Mouse (Mus musculus) CH12.LX (cell line): ENCODE data around the gene Asic2. TPM values are rescaled to one million over a fixed set of nuclear protein-coding genes. Genes with fewer than 3 reads are reported as not detected.

Experiments used
- DNase-seq: peaks from one replicate; pipeline ENCODE4 v3.0.0-alpha.2; 2013; ENCODE audit errors: extremely low read depth
- H3K27ac ChIP-seq: 2 replicates; pipeline ENCODE4 v1.5.1; 2012; ENCODE audit warnings: low read depth, mild to moderate bottlenecking, control low read depth, moderate library complexity; ENCODE audit not compliant: insufficient read depth
- H3K27me3 ChIP-seq: replicated peaks from 2 replicates; pipeline ENCODE3; 2012; ENCODE audit warnings: inconsistent platforms
- H3K36me3 ChIP-seq, 2 experiments: replicated peaks in 1 of 2; 2 replicates each; pipeline versions ENCODE3 to v1.6.1; 2012; ENCODE audit warnings: inconsistent platforms in 1 of 2, low read length in 1 of 2, mild to moderate bottlenecking in 1 of 2, mixed read lengths in 1 of 2, moderate library complexity in 1 of 2; ENCODE audit not compliant: control insufficient read depth in 1 of 2, insufficient read depth in 1 of 2
- H3K4me1 ChIP-seq, 2 experiments: 2 replicates each; pipeline ENCODE4 v1.6.1; 2012; ENCODE audit warnings: inconsistent platforms in 1 of 2, moderate library complexity in 1 of 2; ENCODE audit not compliant: insufficient read depth in 2 of 2, control insufficient read depth in 1 of 2
- H3K4me2 ChIP-seq: 2 replicates; pipeline ENCODE4 v1.6.1; 2012; ENCODE audit warnings: low read depth, mild to moderate bottlenecking, control low read depth; ENCODE audit not compliant: poor library complexity, insufficient read depth, severe bottlenecking
- H3K4me3 ChIP-seq, 3 experiments: fragments of 150-350 bp in 1 of 3; sonication (generic) in 1 of 3; replicated peaks in 1 of 3; 2 replicates each; pipeline versions ENCODE3 to v1.5.1; 2011 to 2012; ENCODE audit warnings: low read depth in 2 of 3, low read length in 2 of 3, mild to moderate bottlenecking in 2 of 3, moderate library complexity in 2 of 3, control low read depth in 1 of 3, improper control_type of control experiment in 1 of 3, inconsistent platforms in 1 of 3, mixed read lengths in 1 of 3; ENCODE audit not compliant: poor library complexity in 1 of 3
- H3K79me2 ChIP-seq: replicated peaks from 2 replicates; pipeline ENCODE4 v1.6.1; 2012; ENCODE audit warnings: mild to moderate bottlenecking, moderate library complexity; ENCODE audit not compliant: control insufficient read depth, poor library complexity, insufficient read depth, severe bottlenecking; ENCODE audit errors: extremely low read depth
- H3K9ac ChIP-seq: 2 replicates; pipeline ENCODE4 v1.6.1; 2012; ENCODE audit warnings: low read depth, mild to moderate bottlenecking, control low read depth, moderate library complexity; ENCODE audit not compliant: insufficient read depth
- H3K9me3 ChIP-seq: replicated peaks from 2 replicates; pipeline ENCODE3; 2012; ENCODE audit warnings: low read length, inconsistent platforms, mixed read lengths
- BHLHE40 ChIP-seq: IDR thresholded peaks from 2 replicates; pipeline ENCODE4 v1.6.1; 2011; ENCODE audit warnings: mild to moderate bottlenecking, low read depth, low read length, improper control_type of control experiment
- CHD2 ChIP-seq: IDR thresholded peaks from 2 replicates; pipeline ENCODE4 v1.6.1; 2011; ENCODE audit warnings: low read length, improper control_type of control experiment
- E2F4 ChIP-seq: IDR thresholded peaks from 2 replicates; pipeline ENCODE4 v1.6.1; 2011; ENCODE audit warnings: low read depth, low read length, improper control_type of control experiment; ENCODE audit not compliant: insufficient replicate concordance
- ELF1 ChIP-seq: IDR thresholded peaks from 2 replicates; pipeline ENCODE4 v1.6.1; 2014; ENCODE audit warnings: low read depth, mild to moderate bottlenecking, inconsistent platforms, low read length, improper control_type of control experiment
- EP300 ChIP-seq: IDR thresholded peaks from 2 replicates; pipeline ENCODE4 v1.6.1; 2011; ENCODE audit warnings: low read length, improper control_type of control experiment
- ETS1 ChIP-seq: conservative IDR thresholded peaks from 2 replicates; pipeline ENCODE4 v1.6.1; 2012; ENCODE audit warnings: low read depth, mild to moderate bottlenecking, inconsistent platforms, low read length, improper control_type of control experiment, moderate library complexity
- GABPA ChIP-seq: IDR thresholded peaks from 2 replicates; pipeline ENCODE4 v1.6.1; 2012; ENCODE audit warnings: low read depth, low read length, improper control_type of control experiment, inconsistent platforms; ENCODE audit not compliant: insufficient replicate concordance
- HCFC1 ChIP-seq: IDR thresholded peaks from 2 replicates; pipeline ENCODE4 v1.6.1; 2012; ENCODE audit warnings: low read depth, mild to moderate bottlenecking, inconsistent platforms, low read length, improper control_type of control experiment
- IRF4 ChIP-seq: IDR thresholded peaks from 2 replicates; pipeline ENCODE4 v1.6.1; 2014; ENCODE audit warnings: low read depth, mild to moderate bottlenecking, inconsistent platforms, low read length, improper control_type of control experiment
- JUND ChIP-seq: conservative IDR thresholded peaks from 2 replicates; pipeline ENCODE4 v1.6.1; 2011; ENCODE audit warnings: low read depth, low read length, improper control_type of control experiment
- MAX ChIP-seq: IDR thresholded peaks from 2 replicates; pipeline ENCODE4 v1.6.1; 2011; ENCODE audit warnings: low read length, improper control_type of control experiment
- MXI1 ChIP-seq: IDR thresholded peaks from 2 replicates; pipeline ENCODE4 v1.6.1; 2011; ENCODE audit warnings: mild to moderate bottlenecking, low read depth, low read length, improper control_type of control experiment
- MYC ChIP-seq: IDR thresholded peaks from 2 replicates; pipeline ENCODE4 v1.6.1; 2011; ENCODE audit warnings: low read depth, mild to moderate bottlenecking, improper control_type of control experiment, low read length
- PAX5 ChIP-seq: IDR thresholded peaks from 2 replicates; pipeline ENCODE4 v1.6.1; 2012; ENCODE audit warnings: low read length, inconsistent platforms, mixed read lengths
- POLR2A ChIP-seq: IDR thresholded peaks from 2 replicates; pipeline ENCODE4 v1.6.1; 2011; ENCODE audit warnings: low read depth, mild to moderate bottlenecking, improper control_type of control experiment, low read length
- POLR2AphosphoS2 ChIP-seq: IDR thresholded peaks from 2 replicates; pipeline ENCODE4 v1.6.1; 2011; ENCODE audit warnings: low read depth, low read length, improper control_type of control experiment
- TBP ChIP-seq: conservative IDR thresholded peaks from 2 replicates; pipeline ENCODE4 v1.6.1; 2011; ENCODE audit warnings: low read depth, low read length, improper control_type of control experiment
- USF1 ChIP-seq: IDR thresholded peaks from 2 replicates; pipeline ENCODE4 v1.6.1; 2014; ENCODE audit warnings: low read depth, mild to moderate bottlenecking, inconsistent platforms, low read length, improper control_type of control experiment
- USF2 ChIP-seq: conservative IDR thresholded peaks from 2 replicates; pipeline ENCODE4 v1.6.1; 2011; ENCODE audit warnings: low read depth, low read length, improper control_type of control experiment
- ZKSCAN1 ChIP-seq: IDR thresholded peaks from 2 replicates; pipeline ENCODE4 v1.6.1; 2012; ENCODE audit warnings: low read depth, inconsistent platforms, low read length, improper control_type of control experiment, borderline replicate concordance
- dilution Hi-C: fragments of 300-500 bp; cut with MboI; formaldehyde crosslinking; loops from 2 replicates; pipeline ENCODE4 v1.14.3; 2020; ENCODE audit warnings: low sequenced_read_pairs; ENCODE audit not compliant: extremely low pct_unique_long_range_greater_than_20kb, extremely low pct_ligation_motif_present
- in situ Hi-C: fragments of 300-500 bp; cut with MboI; formaldehyde crosslinking; loops from 3 replicates; pipeline ENCODE4 v1.14.3; 2019; ENCODE audit warnings: low sequenced_read_pairs, low pct_ligation_motif_present, low pct_unique_long_range_greater_than_20kb, mixed read lengths
- polyA plus RNA-seq: library from polyadenylated mRNA; unstranded; fragments of >175 nt; gene quantifications from 2 replicates; pipeline ENCODE4 v1.2.1, GENCODE M21; 2012; ENCODE audit warnings: low read depth; ENCODE audit not compliant: insufficient read length
- total RNA-seq, 2 experiments: library from RNA; depleted of rRNA; stranded (reverse); fragments of 300-350 nt in 1 of 2; fragments of >200 nt in 1 of 2; gene quantifications; 2 replicates each; pipeline ENCODE4 v1.2.3; 2012 to 2014

The Asic2 gene
- total and polyA plus RNA-seq, 3 experiments: not detected

- in situ Hi-C loops (no loop called here), dilution Hi-C loops (no loop called here)
- no peak overlapping the region for H3K9ac ChIP-seq
- no peaks in the 10 kb centered on the region for H3K36me3 ChIP-seq
- no peak for DNase-seq
- H3K9me3 ChIP-seq: peaks cover 24% of the 10 kb centered on the region
- TF ChIP-seq JUND (no peak), USF2 (no peak), USF1 (no peak), HCFC1 (no peak), ZKSCAN1 (no peak), CHD2 (no peak), IRF4 (no peak), ELF1 (no peak), MYC (no peak), POLR2AphosphoS2 (no peak), TBP (no peak), MXI1 (no peak), POLR2A (no peak), ETS1 (no peak), E2F4 (no peak), EP300 (no peak), PAX5 (no peak), BHLHE40 (no peak), MAX (no peak)
- H3K4me2 ChIP-seq: no peak overlapping the region
- no peaks in the 10 kb centered on the region for H3K4me1 ChIP-seq
- H3K79me2 ChIP-seq: no peaks in the 10 kb centered on the region
- H3K27ac ChIP-seq: no peak overlapping the region
- no peak overlapping the region for H3K4me3 ChIP-seq
- peaks cover 51% of the 10 kb centered on the region for H3K27me3 ChIP-seq
Measured at GRCm38 (mm10) chr11:81151286-81152020, 816.8 kb downstream of the Asic2 start.

DNA sequence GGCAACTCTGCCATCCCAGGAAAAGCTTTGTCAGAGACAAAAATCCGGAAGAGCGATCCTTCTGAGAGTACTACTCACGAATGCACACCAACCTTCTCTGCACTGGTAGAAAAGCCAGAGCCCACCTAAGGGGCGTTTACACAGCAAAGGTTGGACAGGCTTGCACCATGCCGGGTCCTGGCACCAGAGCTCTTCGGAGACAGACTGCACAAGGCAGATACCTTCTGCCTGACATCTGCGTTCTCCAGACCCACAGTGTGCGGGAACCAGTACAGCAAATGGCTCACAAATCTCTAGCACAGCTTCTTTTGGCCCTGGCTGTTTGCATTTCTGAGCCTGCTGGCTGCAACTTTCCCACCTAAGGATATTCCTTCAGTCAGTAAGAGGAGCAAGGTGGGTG lies 817.6 kb downstream of the Asic2 start:
- in situ Hi-C loops: no loop called here
- TF ChIP-seq EP300: no peak
- TF ChIP-seq HCFC1: no peak
- no peak for TF ChIP-seq GABPA
- Histone ChIP-seq H3K4me1 (no peaks in the 10 kb centered on the region), H3K36me3 (no peaks in the 10 kb centered on the region), H3K27ac (no peak overlapping the region), H3K27me3 (peaks cover 49% of the 10 kb centered on the region), H3K4me3 (no peak overlapping the region), H3K9me3 (peaks cover 24% of the 10 kb centered on the region), H3K9ac (no peak overlapping the region), H3K4me2 (no peak overlapping the region), H3K79me2 (no peaks in the 10 kb centered on the region)
- no peak for DNase-seq
- dilution Hi-C loops: no loop called here
